Mouse (Mus musculus) cerebellum, postnatal 14 days (tissue): ENCODE measurements at regions not wholly inside any gene's neighbourhood (a gene's known extent, or its start where the extent isn't known, plus 50 kb on each side); places are given as distances from the start of the nearest gene placed in this dataset.
A peak's percentile ranks its signal among the peaks of the same experiment; 100 is the strongest.

Source experiments
- DNase-seq, 2 experiments: peaks; one replicate each; pipeline ENCODE4 v3.0.0; 2021; ENCODE audit warnings: mixed read lengths in 2 of 2

DNA sequence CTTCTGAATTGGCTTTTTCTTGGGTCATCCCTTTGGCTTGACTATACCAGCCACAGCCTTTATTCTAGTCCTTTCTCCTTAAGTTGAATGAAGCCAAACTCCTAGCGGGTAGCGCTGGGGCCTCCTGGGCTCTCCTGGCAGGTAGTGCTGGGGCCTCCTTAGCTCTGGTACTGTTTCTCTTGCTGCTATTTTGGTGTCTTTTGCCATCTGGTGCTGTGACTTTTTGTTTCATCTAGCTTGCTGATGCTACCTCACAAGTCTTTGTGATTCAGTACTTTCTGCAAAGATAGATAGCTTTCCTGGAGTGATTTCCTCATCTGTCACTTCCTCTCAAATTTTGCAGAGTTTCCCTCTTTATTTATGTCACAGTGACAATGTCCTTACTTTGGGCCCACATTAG is 90.1 kb downstream of the Tmem200c start:
- no peak for DNase-seq

DNA sequence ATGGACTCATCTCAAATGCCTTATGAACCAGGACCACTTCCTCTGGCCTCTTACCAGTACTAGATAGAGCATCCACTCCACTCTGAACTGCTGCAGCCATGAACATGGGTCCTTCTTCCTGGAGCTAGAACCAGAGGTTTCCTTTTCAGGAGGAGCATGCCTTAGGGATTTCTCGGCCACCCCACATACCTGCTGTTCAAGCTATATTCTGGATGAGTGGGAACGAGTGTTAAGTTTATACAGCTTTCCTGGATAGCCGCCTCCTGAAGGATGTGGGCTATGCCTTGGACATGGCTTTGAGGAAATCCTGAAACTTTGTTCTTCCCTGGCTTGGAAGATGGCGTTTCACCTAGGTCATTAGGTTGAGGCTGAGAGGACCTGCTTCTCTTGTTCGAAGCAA is 91.8 kb downstream of the Tmem200c start:
- no peak for DNase-seq

DNA sequence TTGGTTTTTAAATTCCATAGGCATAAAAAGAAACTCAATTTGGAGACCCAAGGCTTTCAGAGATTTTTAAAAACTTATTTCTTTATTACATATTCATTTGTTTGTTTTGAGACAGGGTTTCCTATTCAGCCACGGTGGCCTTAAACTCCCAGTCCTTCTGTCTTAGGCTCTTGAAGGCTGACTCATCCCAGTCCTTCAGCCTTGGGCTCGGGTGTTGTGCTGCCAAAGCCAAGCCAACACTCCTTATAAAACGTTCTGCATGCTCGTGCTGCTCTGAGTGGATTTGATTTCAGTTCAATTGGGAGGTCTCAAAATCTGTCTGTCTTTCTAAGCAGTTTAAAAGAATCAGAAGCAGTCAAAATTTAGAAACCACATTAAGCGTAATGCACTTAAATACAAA is 96.8 kb downstream of the Tmem200c start:
- no peak for DNase-seq

DNA sequence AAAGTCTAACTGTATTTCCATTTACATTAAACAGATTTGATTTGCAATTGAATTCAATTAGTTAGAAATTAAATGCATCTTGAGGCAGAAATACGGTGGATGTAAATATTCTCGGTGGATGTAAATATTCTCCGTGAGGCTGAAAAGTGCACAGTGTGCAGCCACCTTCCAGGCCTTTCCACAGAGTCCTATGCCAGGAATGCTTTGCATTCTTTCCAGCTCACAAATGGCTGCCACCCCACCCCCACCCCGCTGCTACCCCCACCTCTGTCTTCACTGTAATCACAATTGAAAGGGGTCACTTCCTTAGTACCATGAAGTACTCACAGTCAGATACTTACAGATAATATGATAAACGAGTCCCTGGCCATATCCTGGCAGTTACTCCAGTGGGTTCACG is 101.0 kb downstream of the Tmem200c start:
- DNase-seq = no peak

DNA sequence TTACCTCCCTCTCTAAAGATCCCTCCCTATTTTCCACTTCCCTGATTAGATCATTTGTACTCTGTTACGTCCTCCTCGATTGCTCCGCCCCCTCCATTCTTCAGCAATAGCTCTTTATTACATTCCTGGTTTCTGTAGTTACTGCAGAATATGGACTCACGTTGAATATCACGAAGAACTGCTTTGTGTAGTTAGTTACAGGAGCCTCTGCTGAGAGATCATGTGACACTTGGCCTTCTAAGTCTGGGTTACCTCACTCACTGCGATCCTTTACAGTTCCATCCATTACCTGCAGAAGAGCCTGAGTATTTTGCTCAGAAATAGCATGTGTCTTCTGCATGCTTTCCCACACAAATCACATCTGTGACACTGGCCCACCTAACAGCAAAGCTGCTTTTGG is 102.3 kb downstream of the Tmem200c start:
- DNase-seq = no peak

DNA sequence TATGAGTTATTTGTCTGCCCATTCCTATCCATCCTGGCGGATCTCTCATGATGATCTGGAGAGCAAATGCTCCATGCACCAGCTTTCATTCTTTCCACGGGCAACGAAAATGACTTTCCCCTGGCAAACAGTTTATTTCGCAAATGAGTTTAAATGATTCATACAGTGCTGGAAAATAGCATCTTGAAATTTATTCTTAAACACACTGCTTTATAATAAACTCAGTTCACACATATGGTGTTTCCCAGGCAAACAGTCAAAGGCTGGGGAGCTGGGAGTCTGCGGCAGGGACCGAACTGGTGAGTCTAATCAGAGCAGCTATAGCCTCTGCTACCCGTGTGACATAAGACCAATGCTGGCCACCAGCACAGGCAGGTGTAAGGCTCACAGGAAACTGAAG is 106.8 kb downstream of the Tmem200c start:
- DNase-seq = no peak

DNA sequence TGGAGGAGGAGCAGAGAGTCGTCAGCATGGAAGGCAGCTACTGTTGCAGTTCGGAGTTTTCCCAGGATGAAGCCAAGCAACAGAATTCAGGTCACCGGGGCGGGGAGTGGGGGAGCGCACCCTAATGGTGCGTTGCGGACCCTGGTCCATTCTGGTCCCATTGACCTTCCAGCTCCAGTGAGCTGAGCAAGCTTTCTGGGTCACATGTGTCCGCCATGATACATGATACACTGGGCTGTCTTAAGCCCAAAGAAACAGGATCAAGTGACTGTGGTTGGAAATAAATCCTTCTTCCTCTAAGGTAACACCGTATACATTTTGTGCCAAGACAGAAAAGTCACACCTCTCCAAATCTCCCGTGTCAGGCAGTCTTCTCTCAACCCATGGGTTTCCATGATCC is 107.6 kb downstream of the Tmem200c start:
- no peak for DNase-seq

DNA sequence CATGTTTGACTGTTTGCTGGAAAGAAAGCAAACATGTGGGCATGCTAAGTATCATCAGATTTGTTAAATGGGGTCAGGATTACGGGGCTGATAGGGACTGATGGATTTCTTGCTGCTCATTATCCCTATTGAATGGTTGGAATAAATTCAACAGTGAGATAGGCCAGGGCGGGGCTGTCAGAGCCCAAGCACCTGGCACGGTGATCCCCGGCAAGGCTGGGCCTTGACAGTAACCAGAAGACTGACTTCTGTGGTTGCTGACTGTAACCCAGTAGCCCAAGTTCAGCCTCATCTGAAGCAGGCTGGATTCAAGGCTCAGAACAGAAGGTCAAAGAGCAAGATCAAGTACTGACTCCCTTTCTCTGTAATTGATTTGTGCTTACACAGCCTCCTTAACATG is 109.6 kb downstream of the Tmem200c start:
- DNase-seq = peak; percentile 20 to 25

DNA sequence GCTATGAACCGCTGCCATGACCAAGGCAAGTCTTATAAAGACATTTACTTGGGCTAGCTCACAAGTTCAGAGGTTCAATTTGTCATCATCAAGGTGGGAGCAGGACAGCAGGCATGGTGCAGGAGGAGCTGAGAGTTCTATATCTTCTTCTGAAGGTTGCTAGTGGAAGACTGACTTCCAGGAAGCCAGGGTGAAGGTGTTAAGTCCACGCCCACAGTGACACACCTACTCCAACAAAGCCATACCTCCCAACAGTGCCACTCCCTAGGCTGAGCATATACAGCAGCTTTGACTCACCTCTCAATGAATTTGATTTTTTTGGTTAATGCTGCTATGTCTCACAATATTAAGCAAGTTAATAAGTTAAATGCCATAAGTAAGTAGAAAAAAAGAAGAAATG is 119.2 kb upstream of the Epb41l3 start:
- no peak for DNase-seq

DNA sequence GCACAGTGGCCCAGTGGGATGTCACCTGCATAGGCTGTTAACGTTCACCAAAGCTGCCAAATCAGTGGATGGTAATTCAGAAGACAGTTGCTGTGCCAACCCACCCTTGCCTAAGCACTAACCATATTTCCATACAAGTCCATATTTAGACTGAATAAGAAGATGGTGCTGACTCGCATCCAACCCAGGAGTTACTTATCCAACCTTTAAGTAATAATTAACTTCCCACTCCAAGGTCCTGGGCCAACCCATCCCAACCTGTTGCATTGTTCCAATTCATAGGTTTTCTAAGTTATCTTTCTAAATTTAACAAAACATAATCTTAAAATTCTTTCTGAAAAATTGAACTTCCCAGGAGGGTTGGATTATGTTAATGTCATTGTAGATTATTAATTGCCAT is 114.3 kb upstream of the Epb41l3 start:
- no peak for DNase-seq

DNA sequence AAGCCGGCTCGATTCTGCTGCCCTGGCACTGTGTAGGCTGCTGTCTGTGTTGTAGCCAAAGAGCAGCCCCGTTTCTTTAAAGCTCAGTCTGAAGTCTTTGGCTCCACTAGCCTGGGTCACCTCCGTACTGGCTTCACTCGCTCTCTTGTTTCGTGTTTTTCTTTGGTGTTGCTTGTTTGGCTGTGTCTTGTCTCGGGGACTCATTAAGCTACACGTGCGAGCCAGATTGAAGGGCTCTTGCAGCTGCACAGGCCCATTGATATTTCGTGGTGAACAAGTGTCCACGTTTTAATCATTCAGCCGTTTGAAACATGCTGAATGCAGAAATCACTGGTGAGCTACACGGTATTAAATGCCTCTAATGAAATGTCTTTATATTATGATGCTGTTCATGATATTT is 99.9 kb upstream of the Epb41l3 start:
- no peak for DNase-seq

DNA sequence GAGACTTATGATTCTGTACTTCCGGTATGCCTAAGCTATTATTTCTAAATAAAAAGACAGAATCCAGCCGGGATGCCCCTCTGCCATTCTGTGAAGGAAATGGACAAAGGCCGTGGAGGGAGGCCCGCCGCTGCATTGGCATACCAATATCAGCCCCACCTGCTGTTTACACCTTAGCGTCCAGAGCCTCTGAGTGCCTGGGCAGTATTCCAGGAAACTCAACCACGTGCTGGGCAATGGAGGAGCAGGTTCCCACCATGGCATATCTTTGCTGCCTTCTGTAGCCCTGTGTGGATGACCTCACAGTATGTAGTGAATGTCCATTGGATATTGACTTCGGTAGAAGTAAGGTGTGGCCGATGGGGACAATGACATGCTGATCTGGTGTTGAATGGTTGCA is 97.3 kb upstream of the Epb41l3 start:
- peak; percentile 42 to 43 for DNase-seq

DNA sequence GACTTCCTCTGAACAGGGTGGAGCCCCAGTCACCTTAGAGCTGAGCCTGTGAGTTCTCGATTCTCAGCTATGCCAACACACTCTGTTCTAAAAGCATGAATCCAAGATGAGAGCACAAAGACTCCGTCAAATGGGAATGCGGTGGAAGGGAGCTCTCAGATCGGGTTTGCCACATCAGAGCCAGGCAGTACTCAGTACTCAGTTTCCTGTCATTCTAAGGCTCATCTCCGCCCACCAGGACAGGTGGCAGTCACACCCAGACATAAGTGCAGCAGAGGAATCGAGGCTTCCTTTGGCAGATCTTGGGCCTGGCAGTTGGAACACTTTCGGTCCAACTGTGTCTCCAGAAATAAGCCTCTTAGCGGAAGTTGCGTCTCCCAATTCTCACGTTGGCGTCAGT is 94.4 kb upstream of the Epb41l3 start:
- peak; percentile 31 to 34 for DNase-seq

DNA sequence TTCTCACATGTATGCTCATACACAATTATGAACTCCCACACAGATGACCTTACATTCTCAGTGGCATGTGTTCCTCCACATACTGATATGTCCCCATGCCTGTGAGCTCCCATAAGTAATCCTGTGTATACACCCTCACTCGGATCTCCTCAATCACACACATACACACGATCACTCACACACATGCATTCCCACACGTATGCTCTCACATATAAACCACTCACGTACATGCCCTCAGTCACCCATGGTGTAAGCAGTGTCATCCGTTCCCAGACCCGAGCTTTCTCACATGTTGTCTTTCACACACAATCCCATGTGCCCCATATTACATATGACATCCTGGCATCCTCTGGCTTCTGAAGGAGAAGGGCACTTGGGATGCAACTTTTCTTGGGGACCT is 93.4 kb upstream of the Epb41l3 start:
- DNase-seq = no peak

DNA sequence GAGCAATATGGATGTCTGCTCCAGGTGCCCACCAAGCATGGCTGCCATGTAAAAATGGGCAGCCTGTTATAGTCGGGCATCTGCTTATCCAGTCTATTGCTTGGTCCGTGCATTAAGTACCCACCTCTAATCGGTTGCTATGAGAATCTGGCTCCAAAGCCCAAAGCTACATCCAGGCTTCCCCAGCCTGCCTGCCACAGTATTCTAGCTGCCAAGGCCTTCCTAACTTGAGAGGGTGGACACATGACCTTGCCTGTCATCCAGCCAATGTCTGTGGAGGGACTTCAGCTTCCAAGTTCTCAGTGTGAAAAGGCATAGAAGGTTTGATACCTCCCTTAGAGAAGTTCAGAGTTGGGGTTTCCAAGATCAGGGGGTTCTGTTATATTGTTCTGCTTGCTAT is 75.6 kb upstream of the Epb41l3 start:
- peak; percentile 75 to 80 for DNase-seq

DNA sequence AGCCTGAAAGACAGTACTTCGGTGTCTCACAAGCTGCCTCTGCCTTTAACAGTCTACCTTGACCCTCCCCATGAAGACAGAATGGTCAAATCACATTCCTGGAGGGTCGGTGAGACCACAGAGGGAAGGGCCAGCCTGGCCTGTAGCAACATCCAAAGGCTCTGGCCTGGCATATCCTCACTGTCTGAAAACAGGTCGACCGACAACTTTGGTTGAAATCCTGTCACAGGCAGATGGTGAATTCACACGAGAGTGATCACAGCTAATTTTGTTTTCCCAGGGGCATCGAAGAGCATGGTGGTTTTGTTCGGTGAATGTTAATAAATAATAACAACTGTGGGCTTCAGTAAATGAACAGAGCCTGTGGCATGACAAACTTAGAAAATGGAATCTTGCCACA is 71.4 kb upstream of the Epb41l3 start:
- peak; percentile 78 to 89 for DNase-seq

DNA sequence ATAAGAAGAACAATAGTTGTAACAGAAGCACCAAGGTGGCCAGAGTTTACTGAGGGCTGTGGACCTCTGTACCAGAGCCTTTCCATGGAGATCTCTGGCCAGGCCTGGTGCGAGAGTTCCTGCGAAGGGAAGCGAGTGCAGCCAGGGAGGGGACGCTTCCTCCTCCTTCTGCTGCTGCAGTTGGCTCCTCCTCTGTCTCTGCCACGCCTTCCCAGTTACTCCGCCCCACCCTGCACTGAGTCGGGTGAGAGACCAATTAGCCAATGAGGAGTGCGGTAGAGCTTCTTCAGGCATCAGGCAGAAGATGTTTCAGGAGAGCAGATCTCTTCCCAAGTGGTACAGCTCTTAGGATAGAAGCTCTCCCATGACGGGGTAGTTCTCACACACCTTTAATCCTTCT is 69.2 kb upstream of the Epb41l3 start:
- DNase-seq = no peak
